Mouse (Mus musculus) midbrain, embryonic 11.5 days (tissue): ENCODE measurements around the gene Ago3. TPM values are rescaled to one million over a fixed set of nuclear protein-coding genes. Genes with fewer than 3 reads are reported as not detected.

Source experiments
- ATAC-seq: fragments of 200-750 bp; cut with Nextera tagmentation; 2 replicates; pipeline ENCODE4 v1.8.0; 2017; ENCODE audit warnings: moderate TSS enrichment, moderate library complexity; ENCODE audit not compliant: low FRiP score
- DNase-seq: peaks from one replicate; pipeline ENCODE4 v3.0.0; 2015; ENCODE audit warnings: low spot score; ENCODE audit errors: missing footprints
- H3K27ac ChIP-seq: fragments of 300-500 bp; sonication (generic); 2 replicates; pipeline ENCODE4 v1.5.1; 2014; ENCODE audit warnings: low read depth, low read length
- H3K27me3 ChIP-seq: fragments of 300-500 bp; sonication (generic); 2 replicates; pipeline ENCODE4 v1.6.1; 2014; ENCODE audit warnings: mild to moderate bottlenecking, low read length, moderate library complexity, mixed read lengths; ENCODE audit not compliant: control insufficient read depth, insufficient read depth
- H3K36me3 ChIP-seq: fragments of 300-500 bp; sonication (generic); 2 replicates; pipeline ENCODE4 v1.6.1; 2014; ENCODE audit warnings: mild to moderate bottlenecking, low read length, moderate library complexity, mixed read lengths; ENCODE audit not compliant: control insufficient read depth, insufficient read depth
- H3K4me1 ChIP-seq: fragments of 300-500 bp; sonication (generic); 2 replicates; pipeline ENCODE4 v1.6.1; 2014; ENCODE audit warnings: low read length; ENCODE audit not compliant: control insufficient read depth, insufficient read depth
- H3K4me2 ChIP-seq: fragments of 300-500 bp; sonication (generic); 2 replicates; pipeline ENCODE4 v1.6.1; 2014; ENCODE audit warnings: mild to moderate bottlenecking, moderate library complexity
- H3K4me3 ChIP-seq: fragments of 300-500 bp; sonication (generic); 2 replicates; pipeline ENCODE4 v1.5.1; 2014; ENCODE audit warnings: low read depth, low read length
- H3K9ac ChIP-seq: fragments of 300-500 bp; sonication (generic); 2 replicates; pipeline ENCODE4 v1.6.1; 2014; ENCODE audit warnings: low read length
- H3K9me3 ChIP-seq: fragments of 300-500 bp; sonication (generic); 2 replicates; pipeline ENCODE4 v1.6.1; 2016; ENCODE audit warnings: low read length; ENCODE audit not compliant: control insufficient read depth
- WGBS: fragments of 180-500 bp; shearing (Covaris S2); extraction: QIAGEN DNeasy Blood & Tissue Kit; methylation state at CpG from one replicate; pipeline ENCODE4 v1.1.7; 2014; 5-methylcytosine and 5-hydroxymethylcytosine counted together
- polyA plus RNA-seq: library from polyadenylated mRNA; unstranded; fragments of >200 nt; fragmentation: Nextera tagmentation; extraction: Ambion mirVana; gene quantifications from 2 replicates; pipeline ENCODE4 v1.2.1, GENCODE M21; 2014

Gene Ago3
- polyA plus RNA-seq, 1 experiment from 2014 or later: 13.3 TPM

GRCm38 (mm10) chr4:126321854-126322511, 107.4 kb downstream of the Ago3 start:
- peak overlapping the region; percentile 73 for H3K4me3 ChIP-seq
- peaks cover 6% of the 10 kb centered on the region for H3K27me3 ChIP-seq
- ATAC-seq: peak; percentile 56
- H3K27ac ChIP-seq: no peak overlapping the region
- H3K4me2 ChIP-seq: peak overlapping the region; percentile 94
- no peak for DNase-seq
- peaks cover 8% of the 10 kb centered on the region for H3K4me1 ChIP-seq
- peaks cover 3% of the 10 kb centered on the region for H3K36me3 ChIP-seq
- no peaks in the 10 kb centered on the region for H3K9me3 ChIP-seq
- H3K9ac ChIP-seq: peak overlapping the region; percentile 4; the same call in 1 of the 2 replicates
- WGBS: 54% methylated on average over 28 of the region's 28 CpGs

GRCm38 (mm10) chr4:126321111-126321853, 108.1 kb downstream of the Ago3 start, which contains the start of gene Adprhl2:
Gene Adprhl2, minus strand, starts transcription at chr4:126321703.
- Histone ChIP-seq H3K4me2 (peak within 1 kb of the TSS; percentile 94), H3K4me3 (peak within 1 kb of the TSS; percentile 73), H3K9ac (peak within 1 kb of the TSS; percentile 70), H3K27ac (no peak within 1 kb of the TSS), H3K27me3 (peaks cover 6% of the 10 kb centered on the region), H3K9me3 (no peaks in the 10 kb centered on the region), H3K36me3 (peaks cover 5% of the 10 kb centered on the region), H3K4me1 (peaks cover 8% of the 10 kb centered on the region)
- peak; percentile 100 for DNase-seq
- under 1% methylated on average over 80 of the region's 80 CpGs for WGBS
- ATAC-seq: peak; percentile 89

GRCm38 (mm10) chr4:126319806-126320205, 109.5 kb downstream of the Ago3 start:
- 95% methylated on average over 6 of the region's 6 CpGs for WGBS

GRCm38 (mm10) chr4:126316443-126317040, 112.8 kb downstream of the Ago3 start:
- Histone ChIP-seq H3K36me3 (peaks cover 10% of the 10 kb centered on the region), H3K4me3 (no peak overlapping the region), H3K27me3 (no peaks in the 10 kb centered on the region), H3K4me1 (peaks cover 8% of the 10 kb centered on the region), H3K27ac (no peak overlapping the region), H3K4me2 (no peak overlapping the region), H3K9ac (no peak overlapping the region), H3K9me3 (no peaks in the 10 kb centered on the region)
- DNase-seq (no peak), ATAC-seq (no peak)
- WGBS: 90% methylated on average over 13 of the region's 13 CpGs

More at GRCm38 (mm10) chr4:126319806-126320205, 109.5 kb downstream of the Ago3 start:
- H3K36me3 ChIP-seq: peaks cover 10% of the 10 kb centered on the region
- H3K4me1 ChIP-seq: peaks cover 8% of the 10 kb centered on the region
- no peaks in the 10 kb centered on the region for H3K9me3 ChIP-seq
- H3K4me2 ChIP-seq: no peak overlapping the region
- 0 out of 2 replicates have a peak, but pooled peaks cover 2% of the 10 kb centered on the region for H3K27me3 ChIP-seq
- ATAC-seq (no peak), DNase-seq (no peak)
- no peak overlapping the region for H3K4me3 ChIP-seq
- no peak overlapping the region for H3K27ac ChIP-seq
- no peak overlapping the region for H3K9ac ChIP-seq

GRCm38 (mm10) chr4:126315931-126316330, 113.4 kb downstream of the Ago3 start:
- 55% methylated on average over 5 of the region's 5 CpGs for WGBS
- H3K27ac ChIP-seq: no peak overlapping the region
- no peak overlapping the region for H3K9ac ChIP-seq
- no peak overlapping the region for H3K4me3 ChIP-seq
- no peaks in the 10 kb centered on the region for H3K27me3 ChIP-seq
- DNase-seq (no peak), ATAC-seq (no peak)
- peaks cover 10% of the 10 kb centered on the region for H3K36me3 ChIP-seq
- no peaks in the 10 kb centered on the region for H3K9me3 ChIP-seq
- H3K4me1 ChIP-seq: peaks cover 7% of the 10 kb centered on the region
- no peak overlapping the region for H3K4me2 ChIP-seq

- DNase-seq (no peak), ATAC-seq (no peak)
- Histone ChIP-seq H3K27me3 (no peaks in the 10 kb centered on the region), H3K36me3 (peaks cover 10% of the 10 kb centered on the region), H3K9ac (no peak overlapping the region), H3K9me3 (no peaks in the 10 kb centered on the region), H3K27ac (no peak overlapping the region), H3K4me1 (0 out of 2 replicates have a peak, but pooled peaks cover 4% of the 10 kb centered on the region), H3K4me2 (no peak overlapping the region), H3K4me3 (no peak overlapping the region)
- WGBS: 51% methylated on average over 10 of the region's 10 CpGs
Observed at GRCm38 (mm10) chr4:126314393-126314792, 115.0 kb downstream of the Ago3 start.

GRCm38 (mm10) chr4:126313202-126313601, 116.2 kb downstream of the Ago3 start:
- WGBS: 33% methylated on average over 5 of the region's 5 CpGs
- H3K9ac ChIP-seq: no peak overlapping the region

GRCm38 (mm10) chr4:126311566-126312200, 117.7 kb downstream of the Ago3 start:
- Histone ChIP-seq H3K4me3 (no peak overlapping the region), H3K9me3 (no peaks in the 10 kb centered on the region), H3K27me3 (no peaks in the 10 kb centered on the region), H3K4me1 (0 out of 2 replicates have a peak, but pooled peaks cover 4% of the 10 kb centered on the region), H3K9ac (no peak overlapping the region), H3K27ac (no peak overlapping the region), H3K4me2 (no peak overlapping the region), H3K36me3 (peaks cover 5% of the 10 kb centered on the region; the same call in 1 of the 2 replicates)
- ATAC-seq: no peak
- DNase-seq: no peak
- 95% methylated on average over 16 of the region's 16 CpGs for whole genome bisulfite sequencing

More at GRCm38 (mm10) chr4:126313202-126313601, 116.2 kb downstream of the Ago3 start:
- Histone ChIP-seq H3K4me1 (0 out of 2 replicates have a peak, but pooled peaks cover 4% of the 10 kb centered on the region), H3K27ac (no peak overlapping the region), H3K4me2 (no peak overlapping the region), H3K27me3 (no peaks in the 10 kb centered on the region), H3K36me3 (peaks cover 10% of the 10 kb centered on the region), H3K9me3 (no peaks in the 10 kb centered on the region), H3K4me3 (no peak overlapping the region)
- ATAC-seq: no peak
- no peak for DNase-seq
